Mouse (Mus musculus): ENCODE measurements around the gene Klk4. TPM values are rescaled to one million over a fixed set of nuclear protein-coding genes. Genes with fewer than 3 reads are reported as not detected.

Gene Klk4
- polyA plus RNA-seq, 1 experiment = not detected

DNA sequence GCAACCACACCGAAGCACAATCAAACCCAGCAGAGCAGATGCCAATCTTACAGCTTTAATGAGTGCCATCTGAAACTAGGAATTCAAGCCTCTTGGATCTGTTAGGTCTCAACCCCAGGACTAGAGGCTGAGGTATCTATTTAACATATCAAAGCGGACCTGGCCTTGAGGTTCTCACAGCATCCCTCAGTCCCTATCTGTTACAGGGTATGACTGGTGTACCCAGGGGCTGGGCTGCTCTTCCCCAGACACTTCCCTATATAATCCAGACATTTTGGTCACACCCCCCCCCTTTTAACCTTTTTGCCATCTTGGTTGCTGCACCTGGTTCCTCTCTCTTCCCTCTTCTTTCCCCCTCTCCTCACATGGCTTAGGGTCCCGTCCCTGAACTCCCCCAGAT is 7.3 kb upstream of the Klk4 start:
- WGBS = 80% methylated on average over 3 of the region's 3 CpGs
- DNase-seq = no peak
- Histone ChIP-seq H3K4me3 (replicated peaks; ENCODE audit: extremely low read depth, low read depth, low read length) (no peak overlapping the region), H3K4me1 (ENCODE audit: control insufficient read depth, insufficient read depth, low read length) (no peaks in the 10 kb centered on the region)
- no peak for TF ChIP-seq CTCF (IDR thresholded peaks at IDR 0.05; ENCODE audit: insufficient read depth, low read length)

- DNase-seq = no peak
- no peaks in the 10 kb centered on the region for H3K4me1 ChIP-seq (ENCODE audit: control insufficient read depth, insufficient read depth, low read length)
- no peak for TF ChIP-seq POLR2A (IDR thresholded peaks at IDR 0.05; ENCODE audit: borderline replicate concordance, extremely low read depth, low read depth, low read length)
- no peak for TF ChIP-seq CTCF (IDR thresholded peaks at IDR 0.05; ENCODE audit: insufficient read depth, low read length)
- WGBS = 85% methylated on average over 6 of the region's 6 CpGs
- H3K4me3 ChIP-seq (replicated peaks; ENCODE audit: extremely low read depth, low read depth, low read length) = no peak overlapping the region
Measured at GRCm38 (mm10) chr7:43874868-43875375, 6.0 kb upstream of the Klk4 start.

DNA sequence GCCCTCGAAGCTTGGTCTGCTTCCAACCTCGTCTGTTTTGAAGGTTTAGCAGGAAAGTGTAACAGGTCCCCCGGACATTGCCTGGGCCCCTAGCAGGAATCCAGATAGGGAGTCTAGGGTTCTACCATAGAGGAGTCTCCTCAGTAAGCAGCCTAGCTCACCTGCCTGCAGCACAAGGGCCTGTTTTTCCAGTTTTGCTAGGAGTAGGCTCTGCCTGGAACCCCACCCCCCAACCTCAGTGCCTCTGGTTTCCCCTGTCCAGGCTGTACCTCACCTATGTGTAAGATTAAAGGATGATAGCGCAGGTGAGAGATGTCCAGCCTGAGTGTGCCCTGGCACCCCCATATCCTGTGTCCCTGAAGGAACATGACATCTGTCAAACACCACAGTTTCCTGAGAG is 4.5 kb upstream of the Klk4 start:
- Histone ChIP-seq H3K4me3 (replicated peaks; ENCODE audit: extremely low read depth, low read depth, low read length) (no peak overlapping the region), H3K4me1 (ENCODE audit: control insufficient read depth, insufficient read depth, low read length) (no peaks in the 10 kb centered on the region)
- no peak for TF ChIP-seq POLR2A (IDR thresholded peaks at IDR 0.05; ENCODE audit: borderline replicate concordance, extremely low read depth, low read depth, low read length)
- TF ChIP-seq CTCF (IDR thresholded peaks at IDR 0.05; ENCODE audit: insufficient read depth, low read length) = no peak
- DNase-seq = no peak
- WGBS = 59% methylated on average over 4 of the region's 4 CpGs

DNA sequence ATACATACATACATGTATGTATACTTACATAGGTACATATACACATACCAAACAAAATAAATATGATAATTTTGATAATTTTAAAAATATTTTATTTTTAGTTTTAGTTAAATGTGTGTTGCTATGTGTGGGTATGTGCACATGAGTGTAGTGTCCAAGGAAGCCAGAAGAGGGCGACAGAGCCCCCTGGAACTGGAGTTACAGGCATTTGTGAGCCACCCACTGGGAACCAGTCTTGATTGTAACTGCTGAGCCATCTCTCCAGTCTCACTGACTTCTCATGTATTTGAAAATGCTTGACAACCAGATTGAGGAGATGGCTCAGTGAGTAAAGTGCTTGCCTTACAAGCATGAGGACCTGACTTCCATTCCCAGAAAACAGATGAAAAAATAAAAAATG is 2.7 kb upstream of the Klk4 start:
- Histone ChIP-seq H3K4me1 (ENCODE audit: control insufficient read depth, insufficient read depth, low read length) (no peaks in the 10 kb centered on the region), H3K4me3 (replicated peaks; ENCODE audit: extremely low read depth, low read depth, low read length) (no peak overlapping the region)
- no peak for DNase-seq
- no peak for TF ChIP-seq POLR2A (IDR thresholded peaks at IDR 0.05; ENCODE audit: borderline replicate concordance, extremely low read depth, low read depth, low read length)
- TF ChIP-seq CTCF (IDR thresholded peaks at IDR 0.05; ENCODE audit: insufficient read depth, low read length) = no peak
- 48% methylated on average over 1 of the region's 1 CpGs for WGBS

GRCm38 (mm10) chr7:43882346-43882745 is 1.4 kb downstream of the Klk4 start:
- WGBS = 18% methylated on average over 4 of the region's 4 CpGs
- Histone ChIP-seq H3K4me3 (replicated peaks; ENCODE audit: extremely low read depth, low read depth, low read length) (no peak overlapping the region), H3K4me1 (ENCODE audit: control insufficient read depth, insufficient read depth, low read length) (no peaks in the 10 kb centered on the region)
- TF ChIP-seq CTCF (IDR thresholded peaks at IDR 0.05; ENCODE audit: insufficient read depth, low read length) (no peak), POLR2A (IDR thresholded peaks at IDR 0.05; ENCODE audit: borderline replicate concordance, extremely low read depth, low read depth, low read length) (no peak)
- no peak for DNase-seq

DNA sequence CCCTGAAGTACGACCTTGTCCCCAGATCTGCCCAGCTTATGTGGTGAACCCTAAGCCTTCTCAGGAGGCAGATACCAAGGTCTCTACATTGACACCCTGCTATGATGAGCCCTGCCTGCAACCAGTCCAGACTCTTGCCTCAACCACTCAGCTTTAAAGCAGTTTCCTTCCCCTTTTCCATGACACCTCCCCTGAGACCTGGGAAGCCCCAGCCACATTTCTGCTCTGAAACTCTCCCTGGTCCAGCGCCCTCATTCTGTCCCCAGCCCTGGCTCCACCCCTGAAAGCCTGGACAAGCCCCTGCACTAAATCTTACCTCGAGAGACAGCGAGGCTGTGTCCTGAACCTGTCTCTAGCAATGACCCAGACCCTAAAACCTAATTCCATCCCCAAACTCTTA is 1.9 kb downstream of the Klk4 start:
- 19% methylated on average over 4 of the region's 4 CpGs for WGBS
- no peaks in the 10 kb centered on the region for H3K4me1 ChIP-seq (ENCODE audit: control insufficient read depth, insufficient read depth, low read length)
- no peak overlapping the region for H3K4me3 ChIP-seq (replicated peaks; ENCODE audit: extremely low read depth, low read depth, low read length)
- DNase-seq = no peak
- TF ChIP-seq POLR2A (IDR thresholded peaks at IDR 0.05; ENCODE audit: borderline replicate concordance, extremely low read depth, low read depth, low read length) (no peak), CTCF (IDR thresholded peaks at IDR 0.05; ENCODE audit: insufficient read depth, low read length) (no peak)

- TF ChIP-seq POLR2A (IDR thresholded peaks at IDR 0.05; ENCODE audit: borderline replicate concordance, extremely low read depth, low read depth, low read length) (no peak), CTCF (IDR thresholded peaks at IDR 0.05; ENCODE audit: insufficient read depth, low read length) (peak; percentile 48)
- 9% methylated on average over 14 of the region's 14 CpGs for WGBS
- Histone ChIP-seq H3K4me3 (replicated peaks; ENCODE audit: extremely low read depth, low read depth, low read length) (no peak overlapping the region), H3K4me1 (ENCODE audit: control insufficient read depth, insufficient read depth, low read length) (no peaks in the 10 kb centered on the region)
- peak; percentile 18 for DNase-seq
Measured at GRCm38 (mm10) chr7:43883547-43883946, 2.6 kb downstream of the Klk4 start.

DNA sequence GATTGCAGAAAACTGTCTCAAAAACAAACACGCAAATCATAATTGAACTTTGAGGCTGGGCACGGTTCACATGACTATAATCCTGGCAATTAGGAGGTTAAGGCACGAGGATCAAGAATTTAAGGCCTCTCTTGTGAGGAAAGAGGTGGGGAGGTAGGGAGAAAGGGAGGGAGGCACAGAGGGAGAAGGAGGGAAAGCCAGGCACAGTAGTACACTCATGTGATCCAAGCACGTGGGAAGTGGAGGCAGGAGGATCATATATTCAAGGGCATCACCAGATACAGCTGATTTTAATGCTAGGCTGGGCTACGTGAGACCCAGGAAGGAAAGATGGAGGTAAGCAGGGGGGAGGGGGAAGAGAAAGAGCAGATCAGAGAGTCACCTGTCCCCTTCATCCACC is 10.4 kb downstream of the Klk4 start:
- H3K4me3 ChIP-seq (replicated peaks; ENCODE audit: extremely low read depth, low read depth, low read length) = no peak overlapping the region
- WGBS = 52% methylated on average over 5 of the region's 5 CpGs
- H3K4me1 ChIP-seq (ENCODE audit: control insufficient read depth, insufficient read depth, low read length) = no peaks in the 10 kb centered on the region
- no peak for DNase-seq
- TF ChIP-seq POLR2A (IDR thresholded peaks at IDR 0.05; ENCODE audit: borderline replicate concordance, extremely low read depth, low read depth, low read length) (no peak), CTCF (IDR thresholded peaks at IDR 0.05; ENCODE audit: insufficient read depth, low read length) (no peak)

DNA sequence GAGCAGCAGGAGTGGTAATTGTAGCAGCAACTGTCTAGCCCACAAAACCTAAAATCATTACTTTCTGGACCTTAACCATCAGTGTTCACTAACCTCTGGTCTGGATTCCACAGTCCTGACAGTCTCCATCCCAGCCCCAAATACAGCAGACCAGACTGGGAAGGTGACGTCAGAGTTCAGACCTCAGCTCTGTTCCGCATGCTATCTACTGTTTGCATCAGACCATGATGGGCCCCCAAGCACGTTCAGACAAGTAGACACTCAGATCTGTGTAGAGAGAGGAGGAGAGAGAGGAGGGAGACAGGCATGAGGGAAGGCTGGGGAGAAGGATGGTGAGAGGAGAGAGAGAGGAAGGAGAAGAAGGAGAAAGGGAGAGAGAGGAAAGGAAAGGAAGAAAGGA is 10.8 kb downstream of the Klk4 start:
- H3K4me3 ChIP-seq (replicated peaks; ENCODE audit: extremely low read depth, low read depth, low read length) = no peak overlapping the region
- TF ChIP-seq CTCF (IDR thresholded peaks at IDR 0.05; ENCODE audit: insufficient read depth, low read length) = no peak
- TF ChIP-seq POLR2A (IDR thresholded peaks at IDR 0.05; ENCODE audit: borderline replicate concordance, extremely low read depth, low read depth, low read length) = no peak
- no peaks in the 10 kb centered on the region for H3K4me1 ChIP-seq (ENCODE audit: control insufficient read depth, insufficient read depth, low read length)
- DNase-seq = no peak
- 39% methylated on average over 3 of the region's 3 CpGs for WGBS

DNA sequence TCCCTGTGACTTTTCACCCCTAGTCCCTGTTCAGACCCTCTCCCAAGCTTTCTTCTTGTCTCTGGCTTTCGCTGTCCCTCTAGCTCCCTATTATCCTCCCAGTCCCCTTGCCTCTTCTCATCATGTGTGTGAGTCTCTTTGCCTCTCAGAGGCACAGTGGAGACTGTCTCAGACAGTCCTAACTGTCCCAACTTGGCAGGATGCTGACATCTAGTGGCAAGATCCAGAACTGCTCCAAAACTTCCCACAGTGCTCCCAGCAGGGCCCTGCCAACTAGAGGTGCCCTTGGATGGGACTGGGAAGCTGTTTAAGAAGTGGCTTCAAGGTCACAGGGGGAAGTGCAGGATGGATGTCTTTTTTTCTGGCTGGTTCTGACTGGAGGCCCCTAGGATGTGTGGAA is 13.9 kb downstream of the Klk4 start:
- WGBS = 14% methylated on average over 1 of the region's 1 CpGs
- Histone ChIP-seq H3K4me1 (ENCODE audit: control insufficient read depth, insufficient read depth, low read length) (no peaks in the 10 kb centered on the region), H3K4me3 (replicated peaks; ENCODE audit: extremely low read depth, low read depth, low read length) (no peak overlapping the region)
- peak; percentile 83 for DNase-seq
- TF ChIP-seq POLR2A (IDR thresholded peaks at IDR 0.05; ENCODE audit: borderline replicate concordance, extremely low read depth, low read depth, low read length) = no peak
- peak; percentile 89 for TF ChIP-seq CTCF (IDR thresholded peaks at IDR 0.05; ENCODE audit: insufficient read depth, low read length)
